Mouse (Mus musculus) olfactory bulb, adult 2 months (tissue): ENCODE measurements around the gene Gfod1. TPM values are rescaled to one million over a fixed set of nuclear protein-coding genes. Genes with fewer than 3 reads are reported as not detected.

Experiments
- H3K27ac ChIP-seq: fragments of 200-500 bp; 2 replicates; pipeline ENCODE4 v1.5.1; 2012; ENCODE audit warnings: low read depth, low read length; ENCODE audit not compliant: insufficient read depth
- H3K4me1 ChIP-seq: fragments of 200-500 bp; 2 replicates; pipeline ENCODE4 v1.6.1; 2012; ENCODE audit warnings: low read length; ENCODE audit not compliant: control insufficient read depth, insufficient read depth
- H3K4me3 ChIP-seq: fragments of 200-500 bp; 2 replicates; pipeline ENCODE4 v1.5.1; 2012; ENCODE audit warnings: mild to moderate bottlenecking, low read depth, low read length, moderate library complexity; ENCODE audit not compliant: insufficient read depth
- CTCF ChIP-seq: fragments of 200-500 bp; IDR thresholded peaks from 2 replicates; pipeline ENCODE4 v1.5.1; 2012; ENCODE audit warnings: low read depth, mild to moderate bottlenecking, low read length, moderate library complexity; ENCODE audit not compliant: insufficient read depth
- POLR2A ChIP-seq: fragments of 200-500 bp; IDR thresholded peaks from 2 replicates; pipeline ENCODE4 v1.6.1; 2012; ENCODE audit warnings: mild to moderate bottlenecking, low read depth, low read length, moderate library complexity; ENCODE audit not compliant: insufficient read depth
- WGBS: fragments of 180-500 bp; shearing (Covaris S2); methylation state at CpG from one replicate; pipeline ENCODE4 v1.1.7; 2018; 5-methylcytosine and 5-hydroxymethylcytosine counted together
- polyA plus RNA-seq: library from polyadenylated mRNA; stranded (reverse); fragments of >200 nt; gene quantifications from 2 replicates; pipeline ENCODE4 v1.2.4, GENCODE M21; 2012; ENCODE audit warnings: low replicate concordance; ENCODE audit not compliant: missing spikeins, insufficient read depth, insufficient read length

The Gfod1 gene
- polyA plus RNA-seq, 1 experiment, result not detected

DNA sequence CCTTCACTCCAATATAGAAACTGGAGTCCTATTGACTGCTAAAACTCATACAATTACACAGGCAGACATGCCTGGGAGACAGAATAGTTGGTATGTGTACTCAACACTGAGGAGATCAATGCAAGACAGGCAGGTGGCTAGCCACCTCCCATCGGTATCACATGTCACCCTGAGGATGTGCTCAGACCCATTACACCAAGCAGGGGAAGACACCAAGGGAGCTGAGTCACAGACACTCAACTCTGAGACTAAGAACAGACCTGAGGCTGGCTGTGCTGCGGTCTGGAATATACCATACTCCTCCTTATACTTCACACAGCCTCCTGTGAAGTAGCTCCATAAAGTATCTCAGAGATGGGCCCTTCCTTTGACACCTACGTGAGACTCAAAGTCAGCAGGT lies 60.7 kb downstream of the Gfod1 start:
- H3K4me3 ChIP-seq, result no peak overlapping the region
- H3K4me1 ChIP-seq, result peaks cover 22% of the 10 kb centered on the region
- H3K27ac ChIP-seq, result no peak overlapping the region
- TF ChIP-seq POLR2A, result no peak
- TF ChIP-seq CTCF, result no peak
- WGBS, result 83% methylated on average over 3 of the region's 3 CpGs

DNA sequence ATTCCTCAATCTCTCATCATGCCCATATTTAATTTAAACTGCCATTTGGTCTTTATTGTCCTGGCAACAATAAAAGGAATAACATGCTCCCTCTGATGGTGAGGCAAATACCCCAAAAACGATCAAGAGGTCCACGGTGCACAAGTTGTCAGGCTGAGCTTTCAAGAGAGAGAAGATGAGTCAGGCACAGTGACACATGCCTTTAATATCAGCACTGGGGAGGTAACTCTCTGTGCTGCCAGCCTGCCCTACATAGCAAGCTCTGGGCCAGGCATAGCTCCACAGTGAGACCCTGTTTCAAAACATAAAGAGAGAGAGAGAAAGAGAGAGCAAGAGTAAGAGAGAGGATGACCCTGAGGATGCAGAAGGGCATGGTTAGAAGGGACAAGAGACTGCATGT lies 62.2 kb downstream of the Gfod1 start:
- WGBS, result 46% methylated on average over 2 of the region's 2 CpGs
- no peak overlapping the region for H3K27ac ChIP-seq
- H3K4me1 ChIP-seq, result peaks cover 22% of the 10 kb centered on the region
- TF ChIP-seq POLR2A, result no peak
- no peak overlapping the region for H3K4me3 ChIP-seq

DNA sequence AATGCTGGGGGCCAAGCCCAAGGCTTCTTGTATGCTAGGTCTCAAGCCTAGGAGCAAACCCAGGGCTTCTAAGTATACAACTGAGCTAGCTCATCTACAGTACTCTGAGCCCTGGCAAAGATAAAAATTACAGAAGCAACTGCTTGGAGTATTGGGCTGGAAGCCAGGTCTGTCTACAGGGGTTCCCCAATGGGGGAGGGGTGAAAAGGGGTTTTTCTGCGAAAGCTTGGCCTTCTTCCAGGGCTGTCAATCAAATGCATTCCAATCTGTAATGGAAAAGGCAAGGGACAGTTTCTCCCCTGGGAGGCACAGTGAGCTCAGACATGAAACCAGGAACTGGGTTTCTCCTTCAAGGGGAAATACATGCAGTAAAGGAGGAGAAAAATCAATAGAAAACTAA lies 62.9 kb downstream of the Gfod1 start:
- no peak overlapping the region; the same call in 1 of the 2 replicates for H3K27ac ChIP-seq
- peaks cover 22% of the 10 kb centered on the region for H3K4me1 ChIP-seq
- no peak overlapping the region for H3K4me3 ChIP-seq
- TF ChIP-seq POLR2A (no peak), CTCF (no peak)
- WGBS, result 0% methylated on average over 1 of the region's 1 CpGs

- no peak for TF ChIP-seq POLR2A
- no peak for TF ChIP-seq CTCF
- WGBS, result 29% methylated on average over 11 of the region's 11 CpGs
- no peak overlapping the region for H3K4me3 ChIP-seq
- H3K27ac ChIP-seq, result peak overlapping the region; percentile 27; the same call in 1 of the 2 replicates
- peaks cover 31% of the 10 kb centered on the region for H3K4me1 ChIP-seq
Observed at GRCm38 (mm10) chr13:43239790-43240216, 64.2 kb downstream of the Gfod1 start.

GRCm38 (mm10) chr13:43236630-43237029 lies 67.3 kb downstream of the Gfod1 start:
- Histone ChIP-seq H3K4me1 (peaks cover 25% of the 10 kb centered on the region), H3K27ac (no peak overlapping the region), H3K4me3 (no peak overlapping the region)
- TF ChIP-seq POLR2A (no peak), CTCF (no peak)
- 63% methylated on average over 6 of the region's 6 CpGs for WGBS

GRCm38 (mm10) chr13:43235982-43236381 lies 68.0 kb downstream of the Gfod1 start:
- WGBS, result 68% methylated on average over 4 of the region's 4 CpGs
- Histone ChIP-seq H3K4me3 (no peak overlapping the region), H3K27ac (no peak overlapping the region), H3K4me1 (peaks cover 28% of the 10 kb centered on the region)
- TF ChIP-seq POLR2A (no peak), CTCF (no peak)

DNA sequence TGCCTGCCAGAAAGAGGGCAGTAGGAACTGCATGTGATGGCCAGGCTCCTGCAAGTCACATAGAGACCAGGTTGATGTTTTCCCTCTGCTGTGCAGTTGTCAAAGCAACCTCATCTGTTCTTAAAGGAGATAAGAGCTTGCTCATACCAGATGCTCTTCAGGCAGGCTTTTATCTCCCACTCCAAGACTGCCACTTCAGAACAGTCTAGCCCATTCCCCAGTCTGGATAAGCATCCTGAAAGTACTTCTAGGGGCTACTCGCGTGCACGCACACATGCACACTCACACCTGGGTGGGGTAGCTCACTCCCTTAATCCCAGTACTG lies 68.4 kb downstream of the Gfod1 start:
- 90% methylated on average over 3 of the region's 3 CpGs for WGBS
- TF ChIP-seq CTCF (no peak), POLR2A (no peak)
- H3K4me3 ChIP-seq, result no peak overlapping the region
- no peak overlapping the region for H3K27ac ChIP-seq
- peaks cover 31% of the 10 kb centered on the region for H3K4me1 ChIP-seq

DNA sequence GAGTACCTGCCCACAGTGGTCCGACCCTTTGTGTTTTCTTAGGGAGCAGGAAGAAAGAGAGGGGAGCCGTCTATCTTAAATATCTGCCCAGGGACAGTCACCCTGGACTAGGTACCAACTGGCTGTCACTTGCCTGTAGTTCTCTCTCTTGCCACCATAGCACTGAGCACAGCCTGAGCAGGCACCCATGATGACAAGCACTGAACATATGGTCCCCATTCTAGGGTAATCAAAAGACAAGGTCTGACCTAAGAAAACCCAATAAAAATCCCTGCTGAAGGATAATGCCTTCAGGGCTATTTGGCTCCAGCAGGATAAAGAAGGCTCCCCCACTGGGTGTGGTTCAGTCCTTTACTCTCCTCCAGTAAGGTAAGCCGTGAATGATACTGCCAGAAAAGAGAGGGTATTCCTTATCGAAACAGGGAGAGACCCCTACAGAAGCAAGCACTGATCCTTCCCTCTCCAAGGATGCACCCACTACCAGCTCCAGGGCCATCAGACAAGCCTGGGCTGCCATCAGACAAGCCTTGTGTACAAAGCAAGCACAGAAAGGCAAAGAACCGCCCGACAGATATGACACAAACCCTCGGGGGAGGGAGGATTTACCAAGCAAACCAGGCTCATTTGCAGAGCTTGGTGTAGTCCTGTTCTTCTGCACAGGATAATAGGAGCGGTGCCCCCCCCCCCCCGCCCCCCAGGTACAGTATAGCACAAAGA lies 68.9 kb downstream of the Gfod1 start:
- Histone ChIP-seq H3K27ac (no peak overlapping the region; the same call in 1 of the 2 replicates), H3K4me3 (no peak overlapping the region), H3K4me1 (peaks cover 35% of the 10 kb centered on the region)
- no peak for TF ChIP-seq POLR2A
- no peak for TF ChIP-seq CTCF
- WGBS, result 71% methylated on average over 9 of the region's 9 CpGs

DNA sequence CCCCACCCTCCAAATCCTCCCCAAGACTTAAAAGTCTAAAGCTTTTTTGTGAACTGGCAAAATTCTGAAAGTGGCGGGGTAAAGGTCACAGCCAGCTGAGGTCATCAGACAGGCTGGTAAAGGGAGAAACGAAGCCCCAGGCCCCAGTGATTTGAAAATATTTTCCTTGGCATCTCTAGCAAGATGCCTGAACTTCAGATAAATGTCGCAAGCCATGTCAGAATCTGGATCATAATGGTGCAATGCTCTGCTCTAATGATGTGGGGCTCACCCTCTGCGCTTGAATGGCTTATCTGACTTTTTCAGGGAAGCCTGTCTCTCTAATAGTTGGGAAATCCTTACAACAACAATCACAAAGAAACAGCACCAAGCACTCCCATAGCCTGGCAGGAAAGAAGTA lies 70.6 kb downstream of the Gfod1 start:
- WGBS, result 90% methylated on average over 4 of the region's 4 CpGs
- TF ChIP-seq CTCF (no peak), POLR2A (no peak)
- H3K27ac ChIP-seq, result no peak overlapping the region
- H3K4me1 ChIP-seq, result peaks cover 34% of the 10 kb centered on the region
- H3K4me3 ChIP-seq, result no peak overlapping the region
